Mouse (Mus musculus) G1E (cell line): ENCODE measurements at regions not wholly inside any gene's neighbourhood (a gene's known extent, or its start where the extent isn't known, plus 50 kb on each side); places are given as distances from the start of the nearest gene placed in this dataset.

Source experiments
- POLR2AphosphoS5 ChIP-seq: IDR thresholded peaks from 2 replicates; pipeline ENCODE4 v1.6.1; 2012; ENCODE audit warnings: low read depth, low read length, inconsistent platforms; ENCODE audit not compliant: insufficient replicate concordance
- TAL1 ChIP-seq: conservative IDR thresholded peaks from 2 replicates; pipeline ENCODE4 v1.6.1; 2012; ENCODE audit warnings: low read depth, low read length, inconsistent platforms, mixed read lengths

- TF ChIP-seq TAL1 (no peak), POLR2AphosphoS5 (no peak)
Observed at GRCm38 (mm10) chr8:42334708-42335107, 806.6 kb downstream of the Triml1 start.
